Mouse (Mus musculus) lung, postnatal 0 days (tissue): ENCODE measurements around the gene Phf11c.

Experiments
- CTCF ChIP-seq: IDR thresholded peaks from 2 replicates; pipeline ENCODE4 v1.5.1; 2016; ENCODE audit warnings: antibody characterized with exemption, mild to moderate bottlenecking
- EP300 ChIP-seq: IDR thresholded peaks from 2 replicates; pipeline ENCODE4 v1.6.1; 2016; ENCODE audit warnings: antibody characterized with exemption, mild to moderate bottlenecking, control low read depth

- no peak for TF ChIP-seq CTCF
- TF ChIP-seq EP300 = no peak
Observed at GRCm38 (mm10) chr14:59418171-59418570, 23.0 kb upstream of the Phf11c start.
